Mouse (Mus musculus) kidney, adult 2 months (tissue): ENCODE data around the gene Tmem199. TPM values are rescaled to one million over a fixed set of nuclear protein-coding genes. Genes with fewer than 3 reads are reported as not detected.

Experiments used
- DNase-seq: peaks from one replicate; pipeline ENCODE4 v3.0.0; 2021
- H3K27ac ChIP-seq: fragments of 200-500 bp; 2 replicates; pipeline ENCODE4 v1.5.1; 2012; ENCODE audit warnings: low read depth, low read length, control low read depth, inconsistent platforms; ENCODE audit not compliant: insufficient read depth
- H3K27me3 ChIP-seq: fragments of 200-500 bp; replicated peaks from 2 replicates; pipeline ENCODE4 v1.6.1; 2012; ENCODE audit warnings: mild to moderate bottlenecking, moderate library complexity, low read length, inconsistent platforms; ENCODE audit not compliant: control insufficient read depth, insufficient read depth
- H3K36me3 ChIP-seq: fragments of 200-500 bp; 2 replicates; pipeline ENCODE4 v1.6.1; 2012; ENCODE audit warnings: mild to moderate bottlenecking, moderate library complexity, low read length, inconsistent platforms; ENCODE audit not compliant: control insufficient read depth, insufficient read depth
- H3K4me1 ChIP-seq: fragments of 200-500 bp; 2 replicates; pipeline ENCODE4 v1.6.1; 2011; ENCODE audit warnings: low read length; ENCODE audit not compliant: control insufficient read depth, insufficient read depth
- H3K4me3 ChIP-seq: fragments of 200-500 bp; 2 replicates; pipeline ENCODE4 v1.5.1; 2011; ENCODE audit warnings: mild to moderate bottlenecking, low read depth, low read length, control low read depth; ENCODE audit not compliant: insufficient read depth
- CTCF ChIP-seq: fragments of 200-500 bp; conservative IDR thresholded peaks from 2 replicates; pipeline ENCODE4 v1.5.1; 2011; ENCODE audit warnings: low read depth, mild to moderate bottlenecking, control low read depth, low read length, moderate library complexity, mixed read lengths; ENCODE audit not compliant: insufficient read depth, insufficient read length
- POLR2A ChIP-seq: fragments of 200-500 bp; IDR thresholded peaks from one replicate; pipeline ENCODE4 v1.6.1; 2011; ENCODE audit warnings: low read depth, low read length, control low read depth
- WGBS: fragments of 180-500 bp; shearing (Covaris S2); methylation state at CpG from one replicate; pipeline ENCODE4 v1.1.7; 2018; 5-methylcytosine and 5-hydroxymethylcytosine counted together
- polyA plus RNA-seq: library from polyadenylated mRNA; depleted of rRNA; stranded (reverse); fragments of >200 nt; gene quantifications from 2 replicates; pipeline ENCODE4 v1.2.3, GENCODE M21; 2012

Gene Tmem199
- polyA plus RNA-seq, 1 experiment: 15.9 TPM

- 62% methylated on average over 3 of the region's 3 CpGs for whole genome bisulfite sequencing
- peaks cover 3% of the 10 kb centered on the region for H3K36me3 ChIP-seq
Observed at GRCm38 (mm10) chr11:78513106-78513790, 1.3 kb upstream of the Tmem199 start.

GRCm38 (mm10) chr11:78509148-78509547, 2.8 kb downstream of the Tmem199 start:
- peaks cover 5% of the 10 kb centered on the region; the same call in 1 of the 2 replicates for H3K4me1 ChIP-seq
- no peak for DNase-seq
- 82% methylated on average over 5 of the region's 5 CpGs for WGBS
- H3K27ac ChIP-seq: no peak overlapping the region
- H3K36me3 ChIP-seq: peaks cover 2% of the 10 kb centered on the region
- no peaks in the 10 kb centered on the region for H3K27me3 ChIP-seq
- no peak for TF ChIP-seq POLR2A
- TF ChIP-seq CTCF: peak; percentile 51
- H3K4me3 ChIP-seq: no peak overlapping the region

More at GRCm38 (mm10) chr11:78513106-78513790, 1.3 kb upstream of the Tmem199 start:
- TF ChIP-seq POLR2A (no peak), CTCF (no peak)
- no peak for DNase-seq
- Histone ChIP-seq H3K27ac (no peak overlapping the region), H3K4me1 (peaks cover 5% of the 10 kb centered on the region; the same call in 1 of the 2 replicates), H3K27me3 (no peaks in the 10 kb centered on the region), H3K4me3 (no peak overlapping the region; the same call in 1 of the 2 replicates)

DNA sequence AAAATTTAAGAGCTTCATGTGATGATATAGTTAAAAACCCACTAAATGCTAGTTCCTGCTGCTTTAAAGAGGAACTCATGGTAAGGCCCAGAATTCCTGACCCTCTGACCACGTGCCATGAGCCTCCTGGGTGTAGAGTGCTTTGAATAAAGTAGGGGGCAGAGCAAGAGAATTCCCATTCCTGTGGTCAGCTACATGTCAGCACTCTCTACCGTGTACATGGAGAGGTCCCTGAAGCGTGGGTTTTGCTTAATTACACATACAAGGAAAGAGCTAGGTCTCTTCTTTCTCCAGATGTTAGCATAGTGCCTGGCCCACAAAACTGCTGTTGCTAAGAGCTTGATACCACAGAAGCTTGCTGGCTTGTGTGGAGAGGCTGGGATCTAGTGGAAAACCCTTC, 6.5 kb downstream of the Tmem199 start:
- Histone ChIP-seq H3K36me3 (peaks cover 2% of the 10 kb centered on the region), H3K4me3 (no peak overlapping the region), H3K27ac (no peak overlapping the region), H3K4me1 (no peaks in the 10 kb centered on the region), H3K27me3 (no peaks in the 10 kb centered on the region)
- 85% methylated on average over 3 of the region's 3 CpGs for WGBS
- no peak for DNase-seq
- TF ChIP-seq POLR2A (no peak), CTCF (no peak)

DNA sequence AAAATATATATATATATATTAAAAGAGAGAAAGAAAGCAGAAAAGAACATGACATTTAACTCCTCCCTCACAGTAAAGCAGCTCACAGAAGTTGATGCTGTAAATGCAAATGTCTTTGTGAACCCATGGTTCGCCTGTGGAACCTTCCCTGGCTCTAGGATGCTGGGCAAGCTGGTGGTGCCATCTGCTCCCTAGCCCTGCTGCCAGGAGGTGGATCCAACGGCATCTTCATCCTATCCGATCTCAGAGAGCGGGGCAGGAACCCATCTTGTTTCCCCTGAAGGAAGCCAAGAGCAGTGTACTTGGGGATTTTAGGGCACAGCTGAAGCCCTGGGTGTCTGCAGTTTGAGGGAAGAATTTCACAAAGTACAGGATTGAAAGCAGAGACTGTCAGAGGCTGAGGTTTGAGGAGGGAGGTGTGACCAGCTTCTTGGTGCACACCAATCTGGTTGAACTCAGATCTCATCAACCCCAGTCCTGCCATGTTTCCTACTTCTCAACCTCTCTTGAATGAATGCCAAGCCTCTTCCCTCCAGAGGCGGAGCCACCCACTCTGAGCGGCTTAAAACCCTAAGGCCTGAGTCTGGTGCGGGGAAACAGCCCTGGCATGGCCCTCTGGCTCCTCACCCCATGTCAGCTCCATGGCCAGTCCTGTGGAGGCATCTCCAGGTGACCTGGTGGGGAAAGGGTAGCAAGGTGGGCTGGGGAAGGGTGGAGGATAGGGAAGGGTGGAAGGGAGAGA, 8.9 kb downstream of the Tmem199 start, which contains the start of gene Sebox:
Sebox (plus strand) TSS at position 539 of the 742 bp plus-strand sequence.
- no peaks in the 10 kb centered on the region for H3K27me3 ChIP-seq
- H3K27ac ChIP-seq: no peak within 1 kb of the TSS
- H3K4me3 ChIP-seq: no peak within 1 kb of the TSS
- 68% methylated on average over 7 of the region's 7 CpGs for WGBS
- DNase-seq: no peak
- no peaks in the 10 kb centered on the region for H3K4me1 ChIP-seq
- TF ChIP-seq CTCF: no peak
- TF ChIP-seq POLR2A: no peak
- no peaks in the 10 kb centered on the region for H3K36me3 ChIP-seq

DNA sequence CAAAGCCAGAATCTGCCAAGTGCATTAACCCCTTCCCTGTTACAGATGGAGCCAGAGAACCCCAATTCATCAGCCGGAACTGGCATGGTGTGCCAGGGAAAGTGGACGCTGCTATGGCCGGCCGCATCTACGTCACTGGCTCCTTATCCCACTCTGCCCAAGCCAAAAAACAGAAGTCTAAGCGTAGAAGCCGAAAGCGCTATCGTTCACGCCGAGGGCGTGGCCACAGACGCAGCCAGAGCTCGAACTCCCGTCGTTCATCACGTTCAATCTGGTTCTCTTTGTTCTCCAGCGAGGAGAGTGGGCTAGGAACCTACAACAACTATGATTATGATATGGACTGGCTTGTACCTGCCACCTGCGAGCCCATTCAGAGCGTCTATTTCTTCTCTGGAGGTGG, 10.4 kb downstream of the Tmem199 start:
- Histone ChIP-seq H3K4me1 (no peaks in the 10 kb centered on the region), H3K36me3 (no peaks in the 10 kb centered on the region), H3K27ac (no peak overlapping the region), H3K4me3 (no peak overlapping the region), H3K27me3 (no peaks in the 10 kb centered on the region)
- TF ChIP-seq POLR2A (no peak), CTCF (no peak)
- no peak for DNase-seq
- WGBS: 72% methylated on average over 20 of the region's 20 CpGs

DNA sequence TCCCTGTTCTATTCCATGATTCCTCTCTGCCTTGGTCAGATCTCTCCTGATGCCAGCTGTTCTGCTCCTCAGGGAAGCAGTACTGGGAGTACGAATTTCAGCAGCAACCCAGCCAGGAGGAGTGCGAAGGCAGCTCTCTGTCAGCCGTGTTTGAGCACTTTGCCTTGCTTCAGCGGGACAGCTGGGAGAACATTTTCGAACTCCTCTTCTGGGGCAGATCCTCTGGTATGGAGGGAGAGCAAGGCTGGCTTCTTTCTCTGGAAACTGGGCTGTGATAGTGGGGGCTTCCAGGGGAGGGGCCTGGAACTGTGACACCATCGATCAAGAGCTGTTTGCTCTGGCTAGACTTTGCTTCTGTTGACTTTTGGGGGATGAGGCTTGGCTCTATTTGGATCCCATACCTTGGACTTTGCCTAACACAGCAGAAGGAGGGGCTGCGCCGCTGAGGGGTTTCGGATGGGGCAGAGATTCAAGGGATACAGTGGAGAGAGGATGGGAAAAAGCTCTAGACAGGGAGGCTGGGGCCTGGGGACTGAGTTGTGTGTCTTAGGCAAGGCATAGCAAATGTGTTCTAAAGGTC, 11.3 kb downstream of the Tmem199 start:
- no peak overlapping the region for H3K27ac ChIP-seq
- DNase-seq: no peak
- TF ChIP-seq CTCF (no peak), POLR2A (no peak)
- H3K36me3 ChIP-seq: no peaks in the 10 kb centered on the region
- 81% methylated on average over 9 of the region's 9 CpGs for WGBS
- no peaks in the 10 kb centered on the region for H3K4me1 ChIP-seq
- no peaks in the 10 kb centered on the region for H3K27me3 ChIP-seq
- H3K4me3 ChIP-seq: no peak overlapping the region

GRCm38 (mm10) chr11:78499543-78499942, 12.4 kb downstream of the Tmem199 start:
- Histone ChIP-seq H3K36me3 (no peaks in the 10 kb centered on the region), H3K27ac (no peak overlapping the region), H3K27me3 (no peaks in the 10 kb centered on the region; the same call in 1 of the 2 replicates), H3K4me3 (no peak overlapping the region), H3K4me1 (no peaks in the 10 kb centered on the region)
- no peak for DNase-seq
- WGBS: 39% methylated on average over 16 of the region's 16 CpGs
- no peak for TF ChIP-seq POLR2A
- TF ChIP-seq CTCF: no peak
